Mouse (Mus musculus) G1E (cell line): Measurements from ENCODE around the gene Myoc.

ENCODE experiments used
- CTCF ChIP-seq: IDR thresholded peaks from 2 replicates; pipeline ENCODE4 v1.5.1; 2012; ENCODE audit warnings: low read depth, low read length, inconsistent platforms, mixed read lengths
- GATA1 ChIP-seq: IDR thresholded peaks from 2 replicates; pipeline ENCODE4 v1.6.1; 2012; ENCODE audit warnings: borderline replicate concordance, low read length, inconsistent platforms, mixed read lengths
- GATA2 ChIP-seq: IDR thresholded peaks from 2 replicates; pipeline ENCODE4 v1.6.1; 2012; ENCODE audit warnings: low read depth, low read length, inconsistent platforms, borderline replicate concordance
- POLR2AphosphoS5 ChIP-seq: IDR thresholded peaks from 2 replicates; pipeline ENCODE4 v1.6.1; 2012; ENCODE audit warnings: low read depth, low read length, inconsistent platforms; ENCODE audit not compliant: insufficient replicate concordance
- TAL1 ChIP-seq: conservative IDR thresholded peaks from 2 replicates; pipeline ENCODE4 v1.6.1; 2012; ENCODE audit warnings: low read depth, low read length, inconsistent platforms, mixed read lengths

GRCm38 (mm10) chr1:162646083-162646686, 7.2 kb downstream of the Myoc start:
- TF ChIP-seq CTCF = no peak
- no peak for TF ChIP-seq TAL1
- no peak for TF ChIP-seq GATA1
- no peak for TF ChIP-seq POLR2AphosphoS5
- no peak for TF ChIP-seq GATA2
